Mouse (Mus musculus) midbrain, embryonic 11.5 days (tissue): ENCODE data around the gene Srgap3. TPM values are rescaled to one million over a fixed set of nuclear protein-coding genes. Genes with fewer than 3 reads are reported as not detected.

Experiments used
- ATAC-seq: fragments of 200-750 bp; cut with Nextera tagmentation; 2 replicates; pipeline ENCODE4 v1.8.0; 2017; ENCODE audit warnings: moderate TSS enrichment, moderate library complexity; ENCODE audit not compliant: low FRiP score
- DNase-seq: peaks from one replicate; pipeline ENCODE4 v3.0.0; 2015; ENCODE audit warnings: low spot score; ENCODE audit errors: missing footprints
- H3K27ac ChIP-seq: fragments of 300-500 bp; sonication (generic); 2 replicates; pipeline ENCODE4 v1.5.1; 2014; ENCODE audit warnings: low read depth, low read length
- H3K27me3 ChIP-seq: fragments of 300-500 bp; sonication (generic); 2 replicates; pipeline ENCODE4 v1.6.1; 2014; ENCODE audit warnings: mild to moderate bottlenecking, low read length, moderate library complexity, mixed read lengths; ENCODE audit not compliant: control insufficient read depth, insufficient read depth
- H3K36me3 ChIP-seq: fragments of 300-500 bp; sonication (generic); 2 replicates; pipeline ENCODE4 v1.6.1; 2014; ENCODE audit warnings: mild to moderate bottlenecking, low read length, moderate library complexity, mixed read lengths; ENCODE audit not compliant: control insufficient read depth, insufficient read depth
- H3K4me1 ChIP-seq: fragments of 300-500 bp; sonication (generic); 2 replicates; pipeline ENCODE4 v1.6.1; 2014; ENCODE audit warnings: low read length; ENCODE audit not compliant: control insufficient read depth, insufficient read depth
- H3K4me2 ChIP-seq: fragments of 300-500 bp; sonication (generic); 2 replicates; pipeline ENCODE4 v1.6.1; 2014; ENCODE audit warnings: mild to moderate bottlenecking, moderate library complexity
- H3K4me3 ChIP-seq: fragments of 300-500 bp; sonication (generic); 2 replicates; pipeline ENCODE4 v1.5.1; 2014; ENCODE audit warnings: low read depth, low read length
- H3K9ac ChIP-seq: fragments of 300-500 bp; sonication (generic); 2 replicates; pipeline ENCODE4 v1.6.1; 2014; ENCODE audit warnings: low read length
- H3K9me3 ChIP-seq: fragments of 300-500 bp; sonication (generic); 2 replicates; pipeline ENCODE4 v1.6.1; 2016; ENCODE audit warnings: low read length; ENCODE audit not compliant: control insufficient read depth
- WGBS: fragments of 180-500 bp; shearing (Covaris S2); extraction: QIAGEN DNeasy Blood & Tissue Kit; methylation state at CpG from one replicate; pipeline ENCODE4 v1.1.7; 2014; 5-methylcytosine and 5-hydroxymethylcytosine counted together
- polyA plus RNA-seq: library from polyadenylated mRNA; unstranded; fragments of >200 nt; fragmentation: Nextera tagmentation; extraction: Ambion mirVana; gene quantifications from 2 replicates; pipeline ENCODE4 v1.2.1, GENCODE M21; 2014

Gene Srgap3
- polyA plus RNA-seq, 1 experiment from 2014 or later: 48.9 TPM

GRCm38 (mm10) chr6:112939281-112939680 is 7.8 kb downstream of the Srgap3 start:
- H3K36me3 ChIP-seq: peaks cover 18% of the 10 kb centered on the region
- no peak overlapping the region for H3K4me3 ChIP-seq
- DNase-seq (no peak), ATAC-seq (no peak)
- H3K9ac ChIP-seq: no peak overlapping the region
- peaks cover 16% of the 10 kb centered on the region for H3K4me1 ChIP-seq
- no peak overlapping the region for H3K27ac ChIP-seq
- H3K4me2 ChIP-seq: no peak overlapping the region
- 87% methylated on average over 9 of the region's 9 CpGs for WGBS
- no peaks in the 10 kb centered on the region; the same call in 1 of the 2 replicates for H3K9me3 ChIP-seq
- no peaks in the 10 kb centered on the region for H3K27me3 ChIP-seq

GRCm38 (mm10) chr6:112937791-112938190 is 9.3 kb downstream of the Srgap3 start:
- H3K9ac ChIP-seq: no peak overlapping the region
- no peak for DNase-seq
- H3K4me2 ChIP-seq: no peak overlapping the region
- peaks cover 19% of the 10 kb centered on the region for H3K4me1 ChIP-seq
- no peaks in the 10 kb centered on the region for H3K27me3 ChIP-seq
- no peak overlapping the region for H3K4me3 ChIP-seq
- H3K9me3 ChIP-seq: no peaks in the 10 kb centered on the region; the same call in 1 of the 2 replicates
- H3K27ac ChIP-seq: no peak overlapping the region
- 91% methylated on average over 2 of the region's 2 CpGs for WGBS
- peaks cover 15% of the 10 kb centered on the region for H3K36me3 ChIP-seq
- no peak for ATAC-seq

GRCm38 (mm10) chr6:112934501-112934900 is 12.6 kb downstream of the Srgap3 start:
- 97% methylated on average over 1 of the region's 1 CpGs for WGBS
- ATAC-seq: no peak
- no peak overlapping the region for H3K4me2 ChIP-seq
- H3K9ac ChIP-seq: no peak overlapping the region
- no peak overlapping the region for H3K27ac ChIP-seq
- no peaks in the 10 kb centered on the region; the same call in 1 of the 2 replicates for H3K36me3 ChIP-seq
- no peak for DNase-seq
- H3K27me3 ChIP-seq: no peaks in the 10 kb centered on the region
- H3K4me3 ChIP-seq: no peak overlapping the region
- peaks cover 47% of the 10 kb centered on the region for H3K4me1 ChIP-seq
- H3K9me3 ChIP-seq: no peaks in the 10 kb centered on the region; the same call in 1 of the 2 replicates

- no peak overlapping the region for H3K9ac ChIP-seq
- no peaks in the 10 kb centered on the region for H3K36me3 ChIP-seq
- H3K27me3 ChIP-seq: no peaks in the 10 kb centered on the region
- DNase-seq (no peak), ATAC-seq (0 out of 2 replicates have a peak, but pooled peaks have one; percentile 31)
- WGBS: 8% methylated on average over 8 of the region's 8 CpGs
- peak overlapping the region; percentile 8; the same call in 1 of the 2 replicates for H3K27ac ChIP-seq
- no peak overlapping the region for H3K4me2 ChIP-seq
- peaks cover 65% of the 10 kb centered on the region for H3K4me1 ChIP-seq
- no peaks in the 10 kb centered on the region for H3K9me3 ChIP-seq
- H3K4me3 ChIP-seq: no peak overlapping the region
These were observed 14.5 kb downstream of the Srgap3 start for GRCm38 (mm10) chr6:112932611-112933010.

GRCm38 (mm10) chr6:112930011-112930451 is 17.0 kb downstream of the Srgap3 start:
- WGBS: 8% methylated on average over 5 of the region's 5 CpGs
- H3K9me3 ChIP-seq: no peaks in the 10 kb centered on the region
- no peaks in the 10 kb centered on the region for H3K36me3 ChIP-seq
- H3K4me1 ChIP-seq: peaks cover 88% of the 10 kb centered on the region
- peak overlapping the region; percentile 56 for H3K27ac ChIP-seq
- DNase-seq (peak; percentile 89), ATAC-seq (peak; percentile 82)
- H3K9ac ChIP-seq: peak overlapping the region; percentile 40; the same call in 1 of the 2 replicates
- H3K4me2 ChIP-seq: peak overlapping the region; percentile 24; the same call in 1 of the 2 replicates
- H3K4me3 ChIP-seq: no peak overlapping the region
- no peaks in the 10 kb centered on the region for H3K27me3 ChIP-seq

- Histone ChIP-seq H3K4me3 (no peak overlapping the region), H3K27me3 (no peaks in the 10 kb centered on the region), H3K27ac (peak overlapping the region; percentile 56), H3K4me2 (peak overlapping the region; percentile 24; the same call in 1 of the 2 replicates), H3K4me1 (peaks cover 89% of the 10 kb centered on the region), H3K36me3 (no peaks in the 10 kb centered on the region), H3K9ac (no peak overlapping the region), H3K9me3 (no peaks in the 10 kb centered on the region)
- WGBS: 81% methylated on average over 6 of the region's 6 CpGs
- no peak; the same call in 1 of the 2 replicates for ATAC-seq
- no peak for DNase-seq
These were observed 17.6 kb downstream of the Srgap3 start for GRCm38 (mm10) chr6:112929291-112929984.

GRCm38 (mm10) chr6:112928841-112929240 is 18.2 kb downstream of the Srgap3 start:
- Histone ChIP-seq H3K9ac (no peak overlapping the region), H3K4me1 (peaks cover 86% of the 10 kb centered on the region), H3K36me3 (no peaks in the 10 kb centered on the region), H3K4me3 (no peak overlapping the region), H3K4me2 (no peak overlapping the region), H3K27ac (no peak overlapping the region), H3K9me3 (no peaks in the 10 kb centered on the region), H3K27me3 (no peaks in the 10 kb centered on the region)
- no peak for ATAC-seq
- no peak for DNase-seq
- WGBS: 91% methylated on average over 6 of the region's 6 CpGs

GRCm38 (mm10) chr6:112927341-112927740 is 19.7 kb downstream of the Srgap3 start:
- Histone ChIP-seq H3K4me3 (no peak overlapping the region), H3K27me3 (no peaks in the 10 kb centered on the region), H3K4me1 (peaks cover 71% of the 10 kb centered on the region), H3K4me2 (peak overlapping the region; percentile 24), H3K9me3 (no peaks in the 10 kb centered on the region), H3K36me3 (no peaks in the 10 kb centered on the region; the same call in 1 of the 2 replicates), H3K9ac (no peak overlapping the region), H3K27ac (peak overlapping the region; percentile 51; the same call in 1 of the 2 replicates)
- 24% methylated on average over 5 of the region's 5 CpGs for WGBS
- DNase-seq: peak; percentile 95
- peak; percentile 78 for ATAC-seq

GRCm38 (mm10) chr6:112926011-112926410 is 21.1 kb downstream of the Srgap3 start:
- no peaks in the 10 kb centered on the region for H3K27me3 ChIP-seq
- H3K9me3 ChIP-seq: no peaks in the 10 kb centered on the region
- H3K4me1 ChIP-seq: peaks cover 57% of the 10 kb centered on the region
- DNase-seq: no peak
- WGBS: 90% methylated on average over 5 of the region's 5 CpGs
- H3K9ac ChIP-seq: no peak overlapping the region
- H3K4me2 ChIP-seq: no peak overlapping the region
- ATAC-seq: no peak
- no peak overlapping the region for H3K27ac ChIP-seq
- no peak overlapping the region for H3K4me3 ChIP-seq
- H3K36me3 ChIP-seq: no peaks in the 10 kb centered on the region; the same call in 1 of the 2 replicates
